Comparison of ENCODE assay signal across 39 mouse cellular contexts in the genomic region with DNA sequence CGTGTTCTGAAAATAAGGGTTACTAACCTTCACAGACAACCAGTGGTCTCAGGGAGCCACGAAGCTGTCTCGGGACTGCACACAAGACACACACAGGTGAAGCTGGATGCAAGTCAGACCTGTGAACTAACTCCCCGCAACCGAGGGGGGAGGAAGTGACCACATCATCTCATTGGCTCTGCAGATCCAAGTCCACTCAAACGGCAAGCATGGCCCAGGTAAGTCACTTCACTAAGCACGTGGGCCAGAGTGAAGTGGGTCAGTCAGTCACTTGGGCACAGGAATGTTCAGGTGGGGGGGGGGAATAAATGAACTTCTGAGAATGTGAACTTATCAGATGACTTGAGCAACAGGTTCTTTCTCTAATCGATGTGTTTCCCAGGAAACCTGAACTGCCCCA. TPM values are rescaled to one million over a fixed set of nuclear protein-coding genes. Genes with fewer than 3 reads are reported as not detected.
"Had no signal": no experiment of that assay in that cellular context is flagged by ENCODE, and none has a peak within 500 bp of the region (broad histone marks: within the 10 kb centered on the region; RNA-seq: fewer than 3 reads in every experiment).

No protein-coding gene starts in this region.

- H3K4me2 ChIP-seq: limb, embryonic 12.5 days; limb, embryonic 13.5 days; limb, embryonic 15.5 days; liver, embryonic 11.5 days; liver, embryonic 12.5 days; liver, embryonic 13.5 days; liver, embryonic 15.5 days; lung, embryonic 14.5 days; lung, embryonic 15.5 days; midbrain, embryonic 11.5 days; midbrain, embryonic 12.5 days; midbrain, embryonic 13.5 days; midbrain, embryonic 15.5 days; neural tube, embryonic 12.5 days; neural tube, embryonic 13.5 days had no signal

- DNase-seq: left cerebral cortex, postnatal 4 days; liver; liver, embryonic 13.5 days; liver, postnatal 0 days; lung, adult 18-20 months; lung, adult 2 months; lung, embryonic 14.5 days; lung, postnatal 10 days; lung, postnatal 14 days; lung, postnatal 36 days; midbrain, embryonic 14.5 days had no signal

- H3K9ac ChIP-seq: limb, embryonic 12.5 days; limb, embryonic 13.5 days; limb, embryonic 15.5 days; liver, embryonic 12.5 days; liver, embryonic 13.5 days; liver, embryonic 14.5 days; liver, embryonic 15.5 days; liver, postnatal 0 days; lung, embryonic 14.5 days; lung, embryonic 15.5 days; midbrain, embryonic 12.5 days; midbrain, embryonic 13.5 days; midbrain, embryonic 15.5 days; neural tube, embryonic 12.5 days; neural tube, embryonic 13.5 days had no signal

- H3K27ac ChIP-seq: limb, embryonic 10.5 days; limb, embryonic 12.5 days; limb, embryonic 13.5 days; limb, embryonic 15.5 days; liver, embryonic 12.5 days; liver, embryonic 13.5 days; liver, embryonic 14.5 days; liver, embryonic 15.5 days; lung, embryonic 15.5 days; macrophage; midbrain, embryonic 10.5 days; midbrain, embryonic 12.5 days; midbrain, embryonic 13.5 days; midbrain, embryonic 15.5 days; neural tube, embryonic 12.5 days; neural tube, embryonic 13.5 days had no signal

- H3K9me3 ChIP-seq: limb, embryonic 10.5 days; limb, embryonic 12.5 days; limb, embryonic 13.5 days; limb, embryonic 15.5 days; liver, embryonic 12.5 days; liver, embryonic 13.5 days; liver, embryonic 15.5 days; lung, embryonic 15.5 days; megakaryocyte, embryonic 14.5 days; midbrain, embryonic 10.5 days; midbrain, embryonic 12.5 days; midbrain, embryonic 13.5 days; midbrain, embryonic 15.5 days; neural tube, embryonic 12.5 days; neural tube, embryonic 13.5 days had no signal

- H3K4me1 ChIP-seq: liver, embryonic 12.5 days; liver, embryonic 13.5 days; liver, embryonic 15.5 days; megakaryocyte, embryonic 14.5 days had no signal

- ATAC-seq: liver, embryonic 12.5 days; liver, postnatal 0 days; midbrain, embryonic 13.5 days; midbrain, embryonic 15.5 days; midbrain, embryonic 16.5 days had no signal

- H3K36me3 ChIP-seq: limb, embryonic 10.5 days; limb, embryonic 12.5 days; limb, embryonic 13.5 days; limb, embryonic 15.5 days; liver, embryonic 12.5 days; liver, embryonic 13.5 days; liver, embryonic 15.5 days; lung, embryonic 15.5 days; midbrain, embryonic 10.5 days; midbrain, embryonic 12.5 days; midbrain, embryonic 13.5 days; midbrain, embryonic 15.5 days; neural tube, embryonic 12.5 days; neural tube, embryonic 13.5 days had no signal

- H3K4me3 ChIP-seq: limb, embryonic 10.5 days; limb, embryonic 12.5 days; limb, embryonic 13.5 days; limb, embryonic 15.5 days; liver, embryonic 12.5 days; liver, embryonic 13.5 days; liver, embryonic 15.5 days; lung, embryonic 15.5 days; megakaryocyte, embryonic 14.5 days; midbrain, embryonic 10.5 days; midbrain, embryonic 12.5 days; midbrain, embryonic 13.5 days; midbrain, embryonic 15.5 days; myocyte; neural tube, embryonic 12.5 days; neural tube, embryonic 13.5 days had no signal

RNA-seq across cellular contexts. Expression of gene Sox1, which starts 30.8 kb away (rescaled TPM):
- total RNA-seq: liver, adult 2 months; megakaryocyte progenitor cell, adult 5-6 weeks; megakaryocyte, adult 5-6 weeks; megakaryocyte-erythroid progenitor cell, adult 5-6 weeks; monocyte, adult 5-6 weeks had no signal
- polyA plus RNA-seq: limb, embryonic 10.5 days; limb, embryonic 11.5 days; limb, embryonic 12.5 days; limb, embryonic 13.5 days; limb, embryonic 15.5 days; liver, adult 2 months; liver, embryonic 11.5 days; liver, embryonic 12.5 days; liver, embryonic 13.5 days; liver, embryonic 14.5 days; liver, embryonic 15.5 days; liver, embryonic 16.5 days; liver, postnatal 0 days; lung, adult 2 months; lung, embryonic 15.5 days; lung, embryonic 16.5 days; macrophage; myocyte had no signal
